Mouse (Mus musculus) lung, postnatal 0 days (tissue): ENCODE data around the gene Plaa.

Experiments used
- CTCF ChIP-seq: IDR thresholded peaks from 2 replicates; pipeline ENCODE4 v1.5.1; 2016; ENCODE audit warnings: antibody characterized with exemption, mild to moderate bottlenecking
- EP300 ChIP-seq: IDR thresholded peaks from 2 replicates; pipeline ENCODE4 v1.6.1; 2016; ENCODE audit warnings: antibody characterized with exemption, mild to moderate bottlenecking, control low read depth

DNA sequence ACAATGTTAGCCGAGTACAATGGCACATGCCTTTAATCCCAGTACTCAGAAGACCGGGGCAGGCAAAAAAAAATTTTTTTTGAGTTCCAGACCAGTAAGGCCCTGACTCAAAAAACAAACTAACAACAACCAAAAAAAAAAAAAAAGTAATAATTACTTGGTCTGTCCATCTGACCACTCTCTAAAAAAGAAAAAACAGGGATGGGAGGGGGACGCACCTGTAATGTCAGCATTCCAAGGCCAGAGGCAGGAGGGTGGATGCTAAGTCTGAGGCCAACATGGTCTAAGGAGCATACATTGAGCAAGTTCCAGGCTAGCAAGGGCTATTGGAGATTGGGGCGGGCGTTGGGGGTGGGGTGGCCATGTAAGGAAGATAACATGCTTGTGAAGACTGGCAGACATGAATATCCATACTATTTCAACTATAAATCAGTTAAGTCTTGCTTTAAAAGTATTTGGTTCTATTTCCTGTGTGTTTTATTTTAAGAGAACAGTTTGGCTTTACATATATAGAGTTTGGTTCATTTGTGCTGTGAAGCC, 48.0 kb downstream of the Plaa start:
- TF ChIP-seq CTCF: no peak
- no peak for TF ChIP-seq EP300
